Mouse (Mus musculus): Measurements from ENCODE around the gene Slc16a5.

- TF ChIP-seq USF1 (IDR thresholded peaks at IDR 0.05; ENCODE audit: low read depth, low read length) (no peak), ZNF384 (IDR thresholded peaks at IDR 0.05; ENCODE audit: low read depth, low read length) (no peak), POLR2A (IDR thresholded peaks at IDR 0.05; ENCODE audit: control insufficient read depth in 1 of 2, insufficient read depth in 1 of 2, low read depth in 1 of 2, low read length in 2 of 2, poor library complexity in 1 of 2) (no peak), GABPA (IDR thresholded peaks at IDR 0.05; ENCODE audit: low read depth, low read length) (no peak)
These were observed at the start of gene Slc16a5 for GRCm38 (mm10) chr11:115462243-115462891.
